Mouse (Mus musculus) ES-Bruce4 (cell line): Measurements from ENCODE around the gene Eps15.

Experiments used
- CTCF ChIP-seq: IDR thresholded peaks from one replicate; pipeline ENCODE4 v1.8.1; 2011; ENCODE audit warnings: low read depth, low read length
- EP300 ChIP-seq: IDR thresholded peaks from 2 replicates; pipeline ENCODE4 v1.6.1; 2011; ENCODE audit warnings: low read depth, low read length; ENCODE audit not compliant: insufficient read depth
- POLR2A ChIP-seq: IDR thresholded peaks from one replicate; pipeline ENCODE4 v1.8.1; 2011; ENCODE audit warnings: low read length; ENCODE audit not compliant: insufficient read depth

DNA sequence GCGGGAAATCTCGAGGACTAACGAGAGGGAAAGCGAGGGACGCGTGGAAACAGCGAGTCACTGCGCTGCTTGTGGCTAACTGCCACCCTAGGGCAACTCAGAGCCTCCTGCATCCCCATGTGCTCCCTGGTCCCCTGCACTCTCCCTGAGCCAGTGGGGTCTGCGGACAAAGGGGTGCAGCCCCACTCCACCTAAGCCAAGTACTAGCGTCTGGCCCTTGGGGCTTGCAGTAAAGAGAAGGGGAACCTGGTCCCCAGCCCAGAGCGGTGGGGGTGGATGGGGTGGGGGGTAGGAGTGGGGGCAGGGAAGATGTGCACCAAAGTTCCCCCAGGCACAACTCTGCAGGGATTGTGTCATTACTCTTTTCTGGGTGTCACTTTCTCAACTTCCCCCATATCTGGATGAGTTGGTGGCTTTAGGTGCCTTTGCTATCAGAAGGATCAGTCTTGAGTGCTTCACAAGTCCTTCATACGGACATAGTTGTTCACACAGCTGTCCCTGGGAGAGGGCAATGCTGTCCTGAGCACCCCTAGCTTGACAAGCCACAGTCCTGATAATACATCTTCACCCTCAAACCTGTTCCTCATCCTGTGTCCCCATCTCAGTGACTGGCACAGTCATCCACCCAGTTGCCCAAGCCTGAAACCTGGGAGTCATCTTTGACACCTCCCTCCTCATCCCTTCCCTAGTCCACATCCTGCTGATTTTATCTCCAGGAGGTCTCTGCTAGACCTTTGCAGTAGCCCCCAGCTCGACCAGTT, 114.4 kb downstream of the Eps15 start:
- TF ChIP-seq CTCF (no peak), POLR2A (no peak), EP300 (no peak)
